Mouse (Mus musculus) MEL (cell line): ENCODE measurements around the gene Gsk3b. TPM values are rescaled to one million over a fixed set of nuclear protein-coding genes. Genes with fewer than 3 reads are reported as not detected.

Source experiments
- DNase-seq: peaks from one replicate; pipeline ENCODE4 v3.0.0; 2011; ENCODE audit warnings: low read depth, low spot score
- H3K27ac ChIP-seq: 2 replicates; pipeline ENCODE4 v1.5.1; 2012; ENCODE audit warnings: low read depth, mild to moderate bottlenecking, control low read depth, low read length, moderate library complexity; ENCODE audit not compliant: control insufficient read depth
- H3K27me3 ChIP-seq, 2 experiments: fragments of 150-350 bp in 1 of 2; sonication (generic) in 1 of 2; 2 replicates each; pipeline ENCODE4 v1.6.1; 2012; ENCODE audit warnings: low read length in 2 of 2, mild to moderate bottlenecking in 2 of 2, improper control_type of control experiment in 1 of 2, moderate library complexity in 1 of 2; ENCODE audit not compliant: insufficient read depth in 2 of 2, control insufficient read depth in 1 of 2
- H3K36me3 ChIP-seq, 2 experiments: 2 replicates each; pipeline ENCODE4 v1.6.1; 2012 to 2014; ENCODE audit warnings: low read length in 2 of 2, improper control_type of control experiment in 1 of 2, inconsistent platforms in 1 of 2, mild to moderate bottlenecking in 1 of 2; ENCODE audit not compliant: insufficient read depth in 2 of 2, control insufficient read depth in 1 of 2
- H3K4me1 ChIP-seq, 2 experiments: fragments of 150-350 bp in 1 of 2; sonication (generic) in 1 of 2; 2 replicates each; pipeline ENCODE4 v1.6.1; 2012; ENCODE audit warnings: low read length in 2 of 2, improper control_type of control experiment in 1 of 2, mild to moderate bottlenecking in 1 of 2; ENCODE audit not compliant: insufficient read depth in 2 of 2, control insufficient read depth in 1 of 2
- H3K4me3 ChIP-seq, 2 experiments: fragments of 150-350 bp in 1 of 2; sonication (generic) in 1 of 2; 2 replicates each; pipeline ENCODE4 v1.5.1; 2012; ENCODE audit warnings: low read depth in 2 of 2, low read length in 2 of 2, mild to moderate bottlenecking in 2 of 2, moderate library complexity in 2 of 2, control low read depth in 1 of 2, improper control_type of control experiment in 1 of 2; ENCODE audit not compliant: control insufficient read depth in 1 of 2, insufficient read depth in 1 of 2
- H3K79me2 ChIP-seq: 2 replicates; pipeline ENCODE4 v1.6.1; 2012; ENCODE audit warnings: mild to moderate bottlenecking, low read length, moderate library complexity; ENCODE audit not compliant: control insufficient read depth, poor library complexity, insufficient read depth
- H3K9ac ChIP-seq: 2 replicates; pipeline ENCODE4 v1.6.1; 2012; ENCODE audit warnings: low read depth, mild to moderate bottlenecking, control low read depth, low read length, moderate library complexity; ENCODE audit not compliant: control insufficient read depth, poor library complexity, severe bottlenecking
- H3K9me3 ChIP-seq: fragments of 150-350 bp; sonication (generic); replicated peaks from 2 replicates; pipeline ENCODE4 v1.6.1; 2012; ENCODE audit warnings: mild to moderate bottlenecking, low read length, improper control_type of control experiment, moderate library complexity; ENCODE audit not compliant: insufficient read depth
- BHLHE40 ChIP-seq: IDR thresholded peaks from 2 replicates; pipeline ENCODE4 v1.6.1; 2012; ENCODE audit warnings: low read depth, mild to moderate bottlenecking, inconsistent platforms, low read length, improper control_type of control experiment, borderline replicate concordance
- CTCF ChIP-seq, 3 experiments: IDR thresholded peaks in 2 of 3; conservative IDR thresholded peaks in 1 of 3; 2 replicates each; pipeline ENCODE4 v1.5.1; 2011 to 2012; ENCODE audit warnings: low read length in 3 of 3, low read depth in 2 of 3, mild to moderate bottlenecking in 2 of 3, improper control_type of control experiment in 1 of 3, inconsistent platforms in 1 of 3, mixed read lengths in 1 of 3, moderate library complexity in 1 of 3; ENCODE audit not compliant: control insufficient read depth in 1 of 3, insufficient read depth in 1 of 3, poor library complexity in 1 of 3, severe bottlenecking in 1 of 3
- ELF1 ChIP-seq: IDR thresholded peaks from 2 replicates; pipeline ENCODE4 v1.6.1; 2014; ENCODE audit warnings: low read depth, mild to moderate bottlenecking, inconsistent platforms, low read length, improper control_type of control experiment, moderate library complexity
- EP300 ChIP-seq, 2 experiments: IDR thresholded peaks; 2 replicates each; pipeline ENCODE4 v1.6.1; 2011; ENCODE audit warnings: improper control_type of control experiment in 2 of 2, low read length in 2 of 2, low read depth in 1 of 2, mild to moderate bottlenecking in 1 of 2
- GABPA ChIP-seq: IDR thresholded peaks from 2 replicates; pipeline ENCODE4 v1.6.1; 2012; ENCODE audit warnings: low read depth, mild to moderate bottlenecking, inconsistent platforms, low read length, improper control_type of control experiment, moderate library complexity
- GATA1 ChIP-seq: IDR thresholded peaks from 2 replicates; pipeline ENCODE4 v1.6.1; 2011; ENCODE audit warnings: low read depth, low read length, improper control_type of control experiment
- JUND ChIP-seq: IDR thresholded peaks from 2 replicates; pipeline ENCODE4 v1.6.1; 2011; ENCODE audit warnings: low read depth, mild to moderate bottlenecking, improper control_type of control experiment, low read length
- KAT2A ChIP-seq: conservative IDR thresholded peaks from 2 replicates; pipeline ENCODE4 v1.6.1; 2012; ENCODE audit warnings: low read depth, low read length, improper control_type of control experiment, inconsistent platforms
- MAX ChIP-seq: IDR thresholded peaks from 2 replicates; pipeline ENCODE4 v1.6.1; 2011; ENCODE audit warnings: low read length, improper control_type of control experiment
- MEF2A ChIP-seq: IDR thresholded peaks from 2 replicates; pipeline ENCODE4 v1.6.1; 2014; ENCODE audit warnings: low read depth, mild to moderate bottlenecking, inconsistent platforms, low read length, improper control_type of control experiment; ENCODE audit not compliant: poor library complexity, insufficient replicate concordance, severe bottlenecking; ENCODE audit errors: extremely low read depth
- MXI1 ChIP-seq: IDR thresholded peaks from 2 replicates; pipeline ENCODE4 v1.6.1; 2011; ENCODE audit warnings: mild to moderate bottlenecking, low read depth, low read length, improper control_type of control experiment
- NRF1 ChIP-seq: IDR thresholded peaks from 2 replicates; pipeline ENCODE4 v1.6.1; 2014; ENCODE audit warnings: low read depth, mild to moderate bottlenecking, inconsistent platforms, low read length, improper control_type of control experiment, moderate library complexity; ENCODE audit not compliant: poor library complexity, insufficient read depth, severe bottlenecking
- POLR2A ChIP-seq, 2 experiments: IDR thresholded peaks; 2 replicates each; pipeline ENCODE4 v1.6.1; 2011 to 2012; ENCODE audit warnings: low read length in 2 of 2, mild to moderate bottlenecking in 2 of 2, control low read depth in 1 of 2, improper control_type of control experiment in 1 of 2, low read depth in 1 of 2, moderate library complexity in 1 of 2; ENCODE audit not compliant: control insufficient read depth in 1 of 2, insufficient read depth in 1 of 2, poor library complexity in 1 of 2
- POLR2AphosphoS5 ChIP-seq: IDR thresholded peaks from 2 replicates; pipeline ENCODE4 v1.6.1; 2012; ENCODE audit warnings: low read depth, borderline replicate concordance, mild to moderate bottlenecking, inconsistent platforms, low read length, moderate library complexity, mixed read lengths
- RAD21 ChIP-seq: IDR thresholded peaks from 2 replicates; pipeline ENCODE4 v1.6.1; 2011; ENCODE audit warnings: mild to moderate bottlenecking, low read depth, low read length, improper control_type of control experiment
- SIN3A ChIP-seq: IDR thresholded peaks from 2 replicates; pipeline ENCODE4 v1.6.1; 2012; ENCODE audit warnings: low read length, improper control_type of control experiment, inconsistent platforms
- SMC3 ChIP-seq: IDR thresholded peaks from 2 replicates; pipeline ENCODE4 v1.6.1; 2011; ENCODE audit warnings: low read depth, low read length, improper control_type of control experiment
- USF1 ChIP-seq: IDR thresholded peaks from 2 replicates; pipeline ENCODE4 v1.6.1; 2014; ENCODE audit warnings: low read depth, mild to moderate bottlenecking, inconsistent platforms, low read length, improper control_type of control experiment, moderate library complexity
- ZKSCAN1 ChIP-seq: IDR thresholded peaks from 2 replicates; pipeline ENCODE4 v1.6.1; 2012; ENCODE audit warnings: low read depth, mild to moderate bottlenecking, inconsistent platforms, low read length, improper control_type of control experiment, moderate library complexity
- polyA plus RNA-seq, 2 experiments: library from polyadenylated mRNA; stranded (reverse) in 1 of 2; unstranded in 1 of 2; fragments of >175 nt in 1 of 2; fragments of >200 nt in 1 of 2; gene quantifications; 2 replicates each; pipeline versions ENCODE4 v1.2.1 to v1.2.4; 2012; ENCODE audit warnings: low replicate concordance in 2 of 2, low read depth in 1 of 2; ENCODE audit not compliant: insufficient read length in 2 of 2, insufficient read depth in 1 of 2, missing spikeins in 1 of 2
- total RNA-seq: library from RNA; depleted of rRNA; stranded (reverse); fragments of 300-350 nt; gene quantifications from 2 replicates; pipeline ENCODE4 v1.2.3, GENCODE M21; 2012

The Gsk3b gene
- total and polyA plus RNA-seq, 3 experiments = 8.8 to 20.1 TPM; not detected in 1

- peaks cover 0 to 2% of the 10 kb centered on the region in 2 experiments; a peak in 3 of 4 replicates for H3K36me3 ChIP-seq
- H3K79me2 ChIP-seq = peaks cover 28% of the 10 kb centered on the region
- TF ChIP-seq GABPA (no peak), CTCF (IDR thresholded peaks at IDR 0.05 in 2 of 3, conservative IDR thresholded peaks at IDR 0.05 in 1 of 3; ENCODE audit: control insufficient read depth in 1 of 3, insufficient read depth in 1 of 3, low read depth in 2 of 3, low read length in 3 of 3, poor library complexity in 1 of 3, severe bottlenecking in 1 of 3) (no peak), KAT2A (no peak), JUND (no peak), ELF1 (no peak), GATA1 (no peak), MEF2A (no peak), MAX (no peak), BHLHE40 (no peak), NRF1 (no peak), MXI1 (no peak), USF1 (no peak)
- TF ChIP-seq, all 39 proteins: peak for 0
- Histone ChIP-seq H3K9me3 (no peaks in the 10 kb centered on the region), H3K4me3 (no peak overlapping the region), H3K9ac (no peak overlapping the region), H3K27ac (no peak overlapping the region), H3K27me3 (no peaks in the 10 kb centered on the region), H3K4me1 (peaks cover 0 to 4% of the 10 kb centered on the region in 2 experiments)
- no peak for DNase-seq
These were observed 29.9 kb downstream of the Gsk3b start for GRCm38 (mm10) chr16:38118723-38119122.

DNA sequence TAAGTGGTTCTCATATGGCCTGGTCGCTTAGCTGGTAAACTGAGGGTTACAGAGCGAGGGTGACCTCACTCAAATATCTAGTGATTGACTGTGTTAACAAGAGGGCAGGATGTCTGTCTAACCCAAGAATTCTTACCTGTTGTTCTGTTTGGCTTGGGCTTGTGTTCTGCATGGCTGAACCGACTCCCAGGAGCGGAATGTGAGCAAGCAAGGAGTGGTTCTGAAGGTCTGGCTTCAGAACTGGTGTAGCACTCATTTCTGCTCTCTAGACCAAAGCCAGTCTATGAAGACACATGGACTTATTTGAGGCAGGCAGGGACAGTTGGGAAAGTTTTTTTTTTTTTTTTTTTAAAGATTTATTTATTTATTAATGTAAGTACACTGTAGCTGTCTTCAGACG is 30.5 kb downstream of the Gsk3b start:
- Histone ChIP-seq H3K9ac (no peak overlapping the region), H3K9me3 (no peaks in the 10 kb centered on the region)

More for the DNA sequence above, 30.5 kb downstream of the Gsk3b start:
- H3K4me3 ChIP-seq = no peak overlapping the region
- peaks cover 0 to 2% of the 10 kb centered on the region in 2 experiments; a peak in 3 of 4 replicates for H3K36me3 ChIP-seq
- no peak for TF ChIP-seq SIN3A
- no peak for TF ChIP-seq USF1
- no peak for TF ChIP-seq CTCF (IDR thresholded peaks at IDR 0.05 in 2 of 3, conservative IDR thresholded peaks at IDR 0.05 in 1 of 3; ENCODE audit: control insufficient read depth in 1 of 3, insufficient read depth in 1 of 3, low read depth in 2 of 3, low read length in 3 of 3, poor library complexity in 1 of 3, severe bottlenecking in 1 of 3)
- TF ChIP-seq KAT2A = no peak
- no peak for TF ChIP-seq EP300 (IDR thresholded peaks at IDR 0.05; ENCODE audit: low read depth in 1 of 2, low read length in 2 of 2)
- TF ChIP-seq POLR2A (IDR thresholded peaks at IDR 0.05; ENCODE audit: control insufficient read depth in 1 of 2, insufficient read depth in 1 of 2, low read depth in 1 of 2, low read length in 2 of 2, poor library complexity in 1 of 2) = no peak
- TF ChIP-seq ZKSCAN1 = no peak
- TF ChIP-seq MEF2A = no peak
- no peak for TF ChIP-seq POLR2AphosphoS5
- no peak for TF ChIP-seq SMC3
- no peak for TF ChIP-seq NRF1
- TF ChIP-seq RAD21 = no peak
- DNase-seq = no peak
- no peaks in the 10 kb centered on the region for H3K27me3 ChIP-seq
- H3K79me2 ChIP-seq = peaks cover 22% of the 10 kb centered on the region
- no peak overlapping the region for H3K27ac ChIP-seq
- peaks cover 0 to 4% of the 10 kb centered on the region in 2 experiments for H3K4me1 ChIP-seq
